13 mouse cellular contexts compared by ENCODE assay signal in the genomic region with DNA sequence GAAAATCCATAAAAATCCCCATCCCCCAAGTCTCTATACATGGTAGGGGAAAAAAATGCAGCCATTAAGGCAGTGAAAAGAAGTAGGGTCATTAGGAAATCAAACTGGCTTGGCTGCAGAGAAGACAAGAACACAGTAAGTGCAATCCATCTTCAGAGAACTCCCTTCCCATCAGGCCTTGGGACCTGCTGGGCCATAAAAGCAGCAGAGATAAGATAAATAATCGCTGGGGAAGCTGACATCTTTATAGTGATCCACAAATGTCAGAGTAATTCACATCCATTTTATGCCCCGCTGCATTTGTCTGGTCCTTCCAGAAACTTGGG. TPM values are rescaled to one million over a fixed set of nuclear protein-coding genes. Genes with fewer than 3 reads are reported as not detected.
A peak's percentile ranks its signal among the peaks of the same experiment; 100 is the strongest.
DNase-seq lines count a peak whose midpoint lies in the region; ATAC-seq and TF ChIP-seq lines count a peak whose summit lies in the region.
"Had no signal": no experiment of that assay in that cellular context is flagged by ENCODE, and none has a peak within 500 bp of the region (broad histone marks: within the 10 kb centered on the region; RNA-seq: fewer than 3 reads in every experiment).

No protein-coding gene starts in this region.

- H3K9me3 ChIP-seq in kidney, embryonic 16.5 days (ENCODE audit: low read length): no peaks in the 10 kb centered on the region
- no peaks in the 10 kb centered on the region for H3K9me3 ChIP-seq in intestine, embryonic 16.5 days (ENCODE audit: control insufficient read depth, low read length)
- no peaks in the 10 kb centered on the region for H3K9me3 ChIP-seq in neural tube, embryonic 14.5 days (ENCODE audit: control insufficient read depth, low read length)
- H3K9me3 ChIP-seq: embryonic facial prominence, embryonic 15.5 days; liver, embryonic 13.5 days had no signal

- H3K4me2 ChIP-seq in kidney, embryonic 16.5 days (replicated peaks; ENCODE audit: low read depth, low read length): 0 out of 2 replicates have a peak overlapping the region, but pooled peaks have one; percentile 7
- no peak overlapping the region for H3K4me2 ChIP-seq in intestine, embryonic 16.5 days (ENCODE audit: low read depth, low read length)
- peak overlapping the region; percentile 11; the same call in 1 of the 2 replicates for H3K4me2 ChIP-seq in neural tube, embryonic 14.5 days (ENCODE audit: low read depth, low read length)
- H3K4me2 ChIP-seq: embryonic facial prominence, embryonic 15.5 days; liver, embryonic 13.5 days had no signal

- peaks cover 33% of the 10 kb centered on the region for H3K4me1 ChIP-seq in kidney, embryonic 16.5 days (ENCODE audit: insufficient read depth, low read length)
- H3K4me1 ChIP-seq in intestine, embryonic 16.5 days (ENCODE audit: control insufficient read depth, insufficient read depth, low read length): peaks cover 8% of the 10 kb centered on the region; the same call in 1 of the 2 replicates
- peaks cover 17% of the 10 kb centered on the region for H3K4me1 ChIP-seq in neural tube, embryonic 14.5 days (ENCODE audit: control insufficient read depth, insufficient read depth, low read length)
- no peaks in the 10 kb centered on the region for H3K4me1 ChIP-seq in lung, adult 2 months (ENCODE audit: control insufficient read depth, insufficient read depth, low read length)
- H3K4me1 ChIP-seq: embryonic facial prominence, embryonic 15.5 days; liver, embryonic 13.5 days had no signal

- no peak overlapping the region for H3K4me3 ChIP-seq in kidney, embryonic 16.5 days (ENCODE audit: low read length)
- H3K4me3 ChIP-seq in intestine, embryonic 16.5 days (ENCODE audit: low read length): no peak overlapping the region
- no peak overlapping the region for H3K4me3 ChIP-seq in neural tube, embryonic 14.5 days (ENCODE audit: low read depth, low read length)
- H3K4me3 ChIP-seq in lung, adult 2 months (replicated peaks; ENCODE audit: extremely low read depth, low read depth, low read length): no peak overlapping the region
- H3K4me3 ChIP-seq: embryonic facial prominence, embryonic 15.5 days; liver, embryonic 13.5 days had no signal

- peak; percentile 40 for ATAC-seq in kidney, embryonic 16.5 days (ENCODE audit: low FRiP score, low TSS enrichment)
- ATAC-seq in intestine, embryonic 16.5 days: peak; percentile 63; the same call in 1 of the 2 replicates
- peak; percentile 85 for ATAC-seq in neural tube, embryonic 14.5 days (ENCODE audit: low read depth)

- TF ChIP-seq POLR2A in lung, adult 2 months (IDR thresholded peaks at IDR 0.05; ENCODE audit: borderline replicate concordance, extremely low read depth, low read depth, low read length): no peak

- H3K36me3 ChIP-seq in kidney, embryonic 16.5 days (ENCODE audit: insufficient read depth, low read length): no peaks in the 10 kb centered on the region
- H3K36me3 ChIP-seq in intestine, embryonic 16.5 days (ENCODE audit: control insufficient read depth, insufficient read depth, low read length): no peaks in the 10 kb centered on the region
- no peaks in the 10 kb centered on the region for H3K36me3 ChIP-seq in neural tube, embryonic 14.5 days (ENCODE audit: control insufficient read depth, insufficient read depth, low read length)
- H3K36me3 ChIP-seq: embryonic facial prominence, embryonic 15.5 days; liver, embryonic 13.5 days had no signal

- no peak overlapping the region for H3K9ac ChIP-seq in kidney, embryonic 16.5 days (replicated peaks; ENCODE audit: low read length)
- H3K9ac ChIP-seq in intestine, embryonic 16.5 days (ENCODE audit: low read depth, low read length): no peak overlapping the region
- H3K9ac ChIP-seq in neural tube, embryonic 14.5 days (replicated peaks; ENCODE audit: low read depth, low read length): no peak overlapping the region
- H3K9ac ChIP-seq: embryonic facial prominence, embryonic 15.5 days; liver, embryonic 13.5 days had no signal

- DNase-seq in embryo, embryonic 10 days (ENCODE audit: low spot score): peak; percentile 16
- DNase-seq in embryo, embryonic 9.5 days (ENCODE audit: extremely low spot score): no peak
- no peak for DNase-seq in kidney, postnatal 36 days
- no peak for DNase-seq in thymus, adult 18-20 months
- no peak for DNase-seq in lung, adult 2 months
- DNase-seq: heart, adult 11 months; liver, embryonic 13.5 days; lung, postnatal 36 days had no signal

- 9% methylated on average over 2 of the region's 2 CpGs for WGBS in kidney, embryonic 16.5 days
- 32% methylated on average over 2 of the region's 2 CpGs for WGBS in intestine, embryonic 16.5 days
- 3% methylated on average over 2 of the region's 2 CpGs for WGBS in neural tube, embryonic 14.5 days
- WGBS in lung, adult 2 months: 44% methylated on average over 2 of the region's 2 CpGs

- H3K27ac ChIP-seq in kidney, embryonic 16.5 days (ENCODE audit: low read length): peak overlapping the region; percentile 63
- H3K27ac ChIP-seq in intestine, embryonic 16.5 days (ENCODE audit: low read length): no peak overlapping the region
- peak overlapping the region; percentile 64 for H3K27ac ChIP-seq in neural tube, embryonic 14.5 days (ENCODE audit: low read depth, low read length)
- H3K27ac ChIP-seq: embryonic facial prominence, embryonic 15.5 days; liver, embryonic 13.5 days had no signal

- no peak for TF ChIP-seq CTCF in lung, adult 2 months (IDR thresholded peaks at IDR 0.05; ENCODE audit: insufficient read depth, low read length)

- no peaks in the 10 kb centered on the region for H3K27me3 ChIP-seq in kidney, embryonic 16.5 days (ENCODE audit: insufficient read depth, low read length)
- H3K27me3 ChIP-seq in intestine, embryonic 16.5 days (replicated peaks; ENCODE audit: control insufficient read depth, insufficient read depth, low read length): no peaks in the 10 kb centered on the region
- no peaks in the 10 kb centered on the region for H3K27me3 ChIP-seq in neural tube, embryonic 14.5 days (ENCODE audit: control insufficient read depth, insufficient read depth, low read length)
- H3K27me3 ChIP-seq: embryonic facial prominence, embryonic 15.5 days; liver, embryonic 13.5 days had no signal

RNA-seq across cellular contexts. Expression of gene 1110032F04Rik, which starts 44.7 kb away (rescaled TPM):
- polyA plus RNA-seq in kidney, embryonic 16.5 days (2015; fragmentation: Nextera tagmentation; extraction: Ambion mirVana): 4.0 and 5.0 TPM in 2 replicates
- polyA plus RNA-seq in intestine, embryonic 16.5 days (2015; fragmentation: Nextera tagmentation; extraction: Ambion mirVana): 0.43 and 0.66 TPM in 2 replicates
- polyA plus RNA-seq in neural tube, embryonic 14.5 days (2014; fragmentation: Nextera tagmentation; extraction: Ambion mirVana): 4.9 and 5.3 TPM in 2 replicates
- 0.69 and 0.86 TPM in 2 replicates for polyA plus RNA-seq in lung, adult 2 months (2012; rRNA removed)
- polyA plus RNA-seq: testis, adult 2 months had no signal
